Mouse (Mus musculus) liver, embryonic 14.5 days (tissue): ENCODE results near the gene Elfn1. TPM values are rescaled to one million over a fixed set of nuclear protein-coding genes. Genes with fewer than 3 reads are reported as not detected.

Experiments
- ATAC-seq: fragments of 200-750 bp; cut with Nextera tagmentation; 2 replicates; pipeline ENCODE4 v1.8.0; 2017; ENCODE audit warnings: moderate number of reproducible peaks, mild to moderate bottlenecking, moderate library complexity; ENCODE audit not compliant: insufficient read depth
- DNase-seq, 3 experiments: peaks; one replicate each; pipeline ENCODE4 v3.0.0-alpha.2; 2012 to 2013; ENCODE audit warnings: low read depth in 3 of 3, low spot score in 3 of 3
- H3K27ac ChIP-seq: fragments of 300-500 bp; sonication (generic); 2 replicates; pipeline ENCODE4 v1.5.1; 2014; ENCODE audit warnings: moderate library complexity, mild to moderate bottlenecking, control low read depth, inconsistent platforms
- H3K27me3 ChIP-seq: fragments of 300-500 bp; sonication (generic); 2 replicates; pipeline ENCODE4 v1.6.1; 2014; ENCODE audit warnings: mild to moderate bottlenecking, low read length, moderate library complexity; ENCODE audit not compliant: control insufficient read depth, insufficient read depth
- H3K36me3 ChIP-seq: fragments of 300-500 bp; sonication (generic); replicated peaks from 2 replicates; pipeline ENCODE4 v1.6.1; 2014; ENCODE audit warnings: low read depth; ENCODE audit not compliant: control insufficient read depth, insufficient read depth
- H3K4me1 ChIP-seq, 2 experiments: fragments of 200-500 bp in 1 of 2; fragments of 300-500 bp in 1 of 2; sonication (generic) in 1 of 2; replicated peaks; 2 replicates each; pipeline ENCODE4 v1.6.1; 2012 to 2014; ENCODE audit warnings: antibody characterized with exemption in 1 of 2, inconsistent platforms in 1 of 2, low read length in 1 of 2; ENCODE audit not compliant: control insufficient read depth in 2 of 2, insufficient read depth in 2 of 2
- H3K4me2 ChIP-seq: fragments of 300-500 bp; sonication (generic); 2 replicates; pipeline ENCODE4 v1.6.1; 2014; ENCODE audit warnings: low read depth, mild to moderate bottlenecking, control low read depth, moderate library complexity
- H3K4me3 ChIP-seq, 2 experiments: fragments of 200-500 bp in 1 of 2; fragments of 300-500 bp in 1 of 2; sonication (generic) in 1 of 2; 2 replicates each; pipeline ENCODE4 v1.5.1; 2012 to 2014; ENCODE audit warnings: low read depth in 2 of 2, low read length in 2 of 2, mild to moderate bottlenecking in 2 of 2, control low read depth in 1 of 2, inconsistent platforms in 1 of 2, moderate library complexity in 1 of 2; ENCODE audit not compliant: insufficient read depth in 1 of 2
- H3K9ac ChIP-seq: fragments of 300-500 bp; sonication (generic); replicated peaks from 2 replicates; pipeline ENCODE4 v1.6.1; 2014; ENCODE audit warnings: mild to moderate bottlenecking, control low read depth, moderate library complexity
- H3K9me3 ChIP-seq: fragments of 300-500 bp; sonication (generic); 2 replicates; pipeline ENCODE4 v1.6.1; 2016; ENCODE audit warnings: low read length, mixed read lengths; ENCODE audit not compliant: control insufficient read depth
- CTCF ChIP-seq: IDR thresholded peaks from 2 replicates; pipeline ENCODE4 v1.5.1; 2016; ENCODE audit warnings: antibody characterized with exemption, low read depth, control low read depth
- EP300 ChIP-seq: IDR thresholded peaks from 2 replicates; pipeline ENCODE4 v1.6.1; 2016; ENCODE audit warnings: antibody characterized with exemption, low read depth
- WGBS: fragments of 180-500 bp; shearing (Covaris S2); extraction: QIAGEN DNeasy Blood & Tissue Kit; methylation state at CpG from one replicate; pipeline ENCODE4 v1.1.7; 2014; ENCODE audit not compliant: insufficient replicate concordance; 5-methylcytosine and 5-hydroxymethylcytosine counted together
- polyA plus RNA-seq, 2 experiments: library from polyadenylated mRNA; depleted of rRNA in 1 of 2; stranded (reverse) in 1 of 2; unstranded in 1 of 2; fragments of >200 nt; fragmentation: Nextera tagmentation in 1 of 2; extraction: Ambion mirVana in 1 of 2; gene quantifications; 2 replicates each; pipeline versions ENCODE4 v1.2.1 to v1.2.3; 2012 to 2014

The Elfn1 gene
- polyA plus RNA-seq (2012; rRNA removed) (0.09 and 0.16 TPM in 2 replicates), polyA plus RNA-seq (2014; fragmentation: Nextera tagmentation; extraction: Ambion mirVana) (0.04 TPM in 1 of 2 replicates, not detected in the other)

DNA sequence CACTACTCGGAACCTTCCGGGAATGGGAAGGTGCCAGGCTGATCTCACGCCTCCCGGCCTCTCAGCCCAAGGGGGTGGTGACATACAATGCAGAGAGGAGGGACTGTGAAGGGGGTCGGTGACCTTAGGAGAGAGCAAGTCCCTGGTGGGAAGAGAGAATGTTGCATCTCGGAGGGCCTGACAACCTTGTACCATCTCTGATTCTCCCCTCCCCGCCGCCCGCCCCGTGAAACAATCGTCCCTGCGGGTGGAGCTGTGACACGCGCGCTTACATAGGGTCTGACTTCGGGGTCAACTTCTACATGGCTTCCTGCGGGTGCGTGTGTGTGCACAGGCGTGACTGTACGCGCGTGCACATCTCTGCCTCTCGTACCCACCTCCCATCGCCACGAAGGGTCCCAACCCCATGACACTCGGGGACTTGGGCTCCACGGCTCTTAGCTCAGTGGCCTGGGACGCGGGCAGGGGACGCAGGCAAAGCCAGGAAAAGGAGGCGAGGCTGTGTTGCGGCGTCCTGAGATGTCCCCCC is at the start of gene Elfn1:
TSS of gene Elfn1 (plus strand) at position 230 of the 529 bp plus-strand sequence.
- no peaks in the 10 kb centered on the region for H3K36me3 ChIP-seq
- H3K9me3 ChIP-seq, result no peaks in the 10 kb centered on the region
- H3K27ac ChIP-seq, result no peak within 1 kb of the TSS
- peaks cover 79% of the 10 kb centered on the region for H3K27me3 ChIP-seq
- H3K4me3 ChIP-seq, result peak within 1 kb of the TSS; percentile 4 to 47; a peak in 3 of 4 replicates
- no peaks in the 10 kb centered on the region for H3K4me1 ChIP-seq
- ATAC-seq (no peak), DNase-seq (no peak)
- 1% methylated on average over 33 of the region's 33 CpGs for WGBS
- TF ChIP-seq CTCF (no peak), EP300 (no peak)
- peak within 1 kb of the TSS; percentile 62 for H3K4me2 ChIP-seq
- no peak within 1 kb of the TSS for H3K9ac ChIP-seq

GRCm38 (mm10) chr5:139860328-139861104 is 47.2 kb upstream of the Elfn1 start:
- no peak overlapping the region for H3K9ac ChIP-seq
- H3K4me1 ChIP-seq, result no peaks in the 10 kb centered on the region
- 44% methylated on average over 15 of the region's 15 CpGs for WGBS
- no peak overlapping the region for H3K4me3 ChIP-seq
- DNase-seq (no peak), ATAC-seq (no peak)
- no peak overlapping the region for H3K4me2 ChIP-seq
- no peaks in the 10 kb centered on the region for H3K9me3 ChIP-seq
- no peaks in the 10 kb centered on the region for H3K36me3 ChIP-seq
- H3K27me3 ChIP-seq, result no peaks in the 10 kb centered on the region
- no peak for TF ChIP-seq EP300
- no peak for TF ChIP-seq CTCF
- H3K27ac ChIP-seq, result no peak overlapping the region

DNA sequence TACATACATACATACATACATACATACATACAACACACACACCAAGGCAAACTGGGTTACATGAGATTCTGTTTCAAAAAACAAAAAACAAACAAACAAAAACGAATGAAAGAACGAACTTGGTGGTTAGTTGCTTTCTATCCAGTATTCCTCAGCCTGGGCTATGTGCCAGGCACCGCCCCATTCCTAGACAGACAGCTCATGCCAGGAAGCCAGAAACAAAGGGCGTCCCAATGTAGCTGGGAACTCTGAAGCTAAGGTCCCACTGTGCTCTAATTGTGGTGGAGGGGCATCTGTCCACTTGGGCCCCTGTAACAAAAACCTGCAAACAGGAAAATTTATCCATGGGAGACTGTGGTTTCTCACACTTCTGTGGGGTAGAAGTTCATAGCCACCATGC is 45.0 kb upstream of the Elfn1 start:
- H3K4me2 ChIP-seq, result no peak overlapping the region
- no peak overlapping the region for H3K27ac ChIP-seq
- no peaks in the 10 kb centered on the region for H3K36me3 ChIP-seq
- no peaks in the 10 kb centered on the region for H3K27me3 ChIP-seq
- no peaks in the 10 kb centered on the region for H3K4me1 ChIP-seq
- no peak for ATAC-seq
- no peak overlapping the region for H3K9ac ChIP-seq
- H3K9me3 ChIP-seq, result no peaks in the 10 kb centered on the region
- no peak overlapping the region for H3K4me3 ChIP-seq
- WGBS, result 36% methylated on average over 4 of the region's 4 CpGs
- no peak for DNase-seq
- TF ChIP-seq EP300 (no peak), CTCF (no peak)

DNA sequence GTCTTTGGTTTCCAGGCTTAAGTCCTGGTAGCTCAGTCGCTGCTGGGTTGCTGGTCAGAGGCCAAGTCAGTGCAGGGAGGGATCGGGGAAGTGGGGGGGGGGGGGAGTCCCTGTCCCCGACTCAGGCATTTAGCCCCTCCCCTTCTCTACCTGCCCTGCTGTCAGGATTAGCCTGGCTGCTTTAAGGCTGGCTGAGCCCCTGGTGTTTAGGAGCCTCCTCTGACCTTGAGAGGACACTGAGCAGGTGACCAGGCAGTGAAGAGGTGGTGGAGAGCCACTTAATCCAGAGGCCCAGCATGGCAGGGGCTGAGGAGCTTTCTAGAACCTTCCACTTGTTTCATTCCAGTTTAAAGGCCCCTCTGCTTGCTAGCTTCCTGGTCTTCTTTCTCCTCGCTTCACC is 36.9 kb upstream of the Elfn1 start:
- no peaks in the 10 kb centered on the region for H3K27me3 ChIP-seq
- no peak overlapping the region for H3K9ac ChIP-seq
- no peak for ATAC-seq
- 19% methylated on average over 4 of the region's 4 CpGs for WGBS
- H3K4me1 ChIP-seq, result no peaks in the 10 kb centered on the region
- H3K27ac ChIP-seq, result no peak overlapping the region
- DNase-seq, result no peak
- no peak overlapping the region for H3K4me3 ChIP-seq
- H3K9me3 ChIP-seq, result no peaks in the 10 kb centered on the region
- no peak overlapping the region for H3K4me2 ChIP-seq
- H3K36me3 ChIP-seq, result no peaks in the 10 kb centered on the region
- TF ChIP-seq CTCF, result no peak
- no peak for TF ChIP-seq EP300

DNA sequence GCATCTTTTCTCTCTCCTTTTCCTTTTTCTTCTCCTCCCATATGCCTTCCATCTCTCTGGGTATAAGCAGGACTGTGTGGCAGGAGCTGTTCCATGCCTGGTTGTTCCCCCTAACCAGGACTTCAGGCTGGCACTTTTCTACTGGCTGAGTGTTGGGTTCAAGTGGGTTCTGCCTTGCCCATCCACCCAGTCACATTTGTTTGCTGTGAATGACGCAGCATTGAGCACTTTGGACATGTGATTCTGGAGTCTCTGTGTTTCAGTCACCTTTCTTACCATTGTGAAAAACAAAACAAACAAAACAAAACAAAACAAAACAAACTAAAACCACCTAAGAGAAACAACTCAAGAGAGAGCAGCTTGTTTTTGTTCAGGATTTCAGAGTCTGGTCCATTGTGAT is 36.2 kb upstream of the Elfn1 start:
- TF ChIP-seq CTCF, result no peak
- no peak for TF ChIP-seq EP300
- Histone ChIP-seq H3K9ac (no peak overlapping the region), H3K4me3 (no peak overlapping the region), H3K27ac (no peak overlapping the region), H3K27me3 (no peaks in the 10 kb centered on the region), H3K36me3 (no peaks in the 10 kb centered on the region), H3K4me1 (no peaks in the 10 kb centered on the region), H3K9me3 (no peaks in the 10 kb centered on the region), H3K4me2 (no peak overlapping the region)
- 45% methylated on average over 1 of the region's 1 CpGs for WGBS
- ATAC-seq (no peak), DNase-seq (no peak)
